Mouse (Mus musculus) layer of hippocampus, adult 8-10 months (tissue): ENCODE data around the gene Tha1. TPM values are rescaled to one million over a fixed set of nuclear protein-coding genes. Genes with fewer than 3 reads are reported as not detected.
A peak's percentile ranks its signal among the peaks of the same experiment; 100 is the strongest.

Experiments used
- DNase-seq, 2 experiments: peaks; one replicate each; pipeline ENCODE4 v3.0.0; 2022; ENCODE audit warnings: low spot score in 2 of 2
- total RNA-seq, 4 experiments: library from RNA; stranded (reverse); gene quantifications; 2 replicates each; pipeline ENCODE4 v1.2.4; 2022

The Tha1 gene
- total RNA-seq, 4 experiments from 2014 or later, result 3.1 to 5.9 (median 5.6) TPM

DNA sequence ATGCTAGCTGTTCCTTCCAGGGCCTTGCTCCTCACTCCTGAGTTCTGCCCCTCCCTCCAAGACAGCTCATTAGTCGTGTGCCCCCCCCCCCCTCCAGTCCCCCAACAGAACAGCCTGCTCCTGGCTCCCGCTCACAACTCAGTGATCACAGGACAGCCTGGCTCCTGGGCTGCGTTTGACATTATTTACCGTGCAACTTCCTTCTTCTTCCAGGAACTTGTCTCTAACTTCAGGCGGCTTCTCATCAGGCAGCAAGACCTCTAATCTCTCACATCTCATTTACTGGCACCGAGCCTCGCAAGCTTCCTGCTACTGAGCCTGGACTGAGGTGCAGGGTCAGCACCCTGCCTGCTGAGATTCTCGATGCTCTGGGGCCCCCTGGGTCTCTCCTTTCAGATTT, 8.5 kb upstream of the Tha1 start:
- no peak for DNase-seq

DNA sequence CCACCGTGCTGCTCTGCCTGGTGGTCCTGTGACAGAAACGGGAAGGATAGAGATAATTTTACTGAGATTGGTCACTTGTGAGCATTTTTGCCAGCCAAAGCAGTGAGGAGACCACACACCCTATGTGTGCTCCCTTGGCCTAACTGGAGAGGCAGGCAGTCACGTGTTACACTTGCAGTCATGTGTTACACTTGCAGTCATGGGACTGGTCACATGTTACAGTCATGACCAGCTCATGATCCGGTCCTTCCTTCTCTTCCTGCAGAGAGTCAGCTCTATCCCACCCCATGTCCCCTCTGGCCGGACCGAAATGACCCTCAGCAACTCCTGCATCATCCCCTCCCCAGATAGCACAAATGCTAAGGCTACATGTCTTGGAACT, 7.7 kb upstream of the Tha1 start:
- no peak for DNase-seq

DNA sequence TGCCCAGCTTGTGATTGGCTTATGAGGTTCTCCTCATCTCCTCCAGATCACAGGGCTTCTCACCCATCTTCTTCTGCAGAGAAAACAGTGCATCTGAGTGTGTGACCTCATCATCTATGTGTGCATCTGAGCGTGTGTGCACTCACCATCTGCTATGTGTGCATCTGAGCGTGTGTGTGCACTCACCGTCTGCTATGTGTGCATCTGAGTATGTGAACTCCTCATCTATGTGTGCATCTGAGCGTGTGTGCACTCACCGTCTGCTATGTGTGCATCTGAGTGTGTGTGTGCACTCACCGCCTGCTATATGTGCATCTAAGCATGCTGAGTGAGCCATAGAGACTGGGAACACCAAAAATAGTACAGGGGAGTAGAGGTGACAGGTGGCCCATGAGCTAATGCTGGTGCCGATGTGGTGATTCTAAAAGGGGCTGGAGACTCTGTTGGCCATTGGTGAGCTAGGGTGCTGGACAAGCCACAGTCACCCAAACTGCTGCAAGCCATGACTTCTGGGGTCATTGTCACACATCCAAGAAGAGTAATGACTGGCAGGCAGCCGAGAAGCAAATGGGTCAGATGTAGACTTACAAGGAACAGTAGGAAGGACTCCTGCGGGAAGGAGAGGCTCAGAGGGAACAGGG, 7.2 kb upstream of the Tha1 start:
- no peak for DNase-seq

DNA sequence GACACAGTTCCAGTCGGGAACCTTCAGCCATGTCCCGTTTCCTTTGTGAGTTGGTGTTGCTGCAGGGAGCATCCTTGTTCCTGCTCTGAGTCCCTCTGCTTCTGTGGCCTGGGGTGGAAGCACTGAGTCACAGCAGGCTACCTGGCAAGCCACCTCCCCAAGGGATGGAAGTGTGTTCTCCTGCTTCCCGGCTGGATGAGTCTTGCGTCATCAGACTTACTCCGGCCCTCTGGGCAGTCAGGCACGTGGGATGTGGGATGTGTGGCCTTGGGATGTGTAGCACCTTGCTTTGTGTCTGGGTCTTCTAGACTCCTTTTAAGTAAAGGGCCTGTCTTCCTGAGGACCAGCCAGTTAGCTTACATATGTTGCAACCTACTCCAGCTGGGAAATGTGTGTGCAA, 6.4 kb upstream of the Tha1 start:
- DNase-seq, result no peak

DNA sequence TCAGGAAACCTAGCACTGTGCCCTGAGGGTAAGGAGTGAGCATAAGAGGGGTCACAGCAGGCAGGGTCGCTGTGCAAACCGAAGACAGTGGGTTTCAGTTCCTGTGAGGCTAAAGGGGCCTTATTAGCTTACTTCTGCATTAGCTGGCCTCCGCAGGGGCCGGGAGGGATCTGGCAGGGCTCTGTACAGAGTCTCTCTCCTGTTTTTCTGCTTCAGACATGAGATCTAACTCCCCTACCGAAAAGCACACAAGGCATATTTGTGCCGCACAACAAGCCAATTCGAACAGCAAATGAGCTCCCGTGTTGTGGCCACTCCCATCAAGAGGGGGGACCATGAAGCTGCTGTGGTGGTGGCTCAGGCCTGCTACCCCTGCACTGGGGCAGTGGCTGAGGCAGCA, 5.6 kb upstream of the Tha1 start:
- DNase-seq, result no peak

DNA sequence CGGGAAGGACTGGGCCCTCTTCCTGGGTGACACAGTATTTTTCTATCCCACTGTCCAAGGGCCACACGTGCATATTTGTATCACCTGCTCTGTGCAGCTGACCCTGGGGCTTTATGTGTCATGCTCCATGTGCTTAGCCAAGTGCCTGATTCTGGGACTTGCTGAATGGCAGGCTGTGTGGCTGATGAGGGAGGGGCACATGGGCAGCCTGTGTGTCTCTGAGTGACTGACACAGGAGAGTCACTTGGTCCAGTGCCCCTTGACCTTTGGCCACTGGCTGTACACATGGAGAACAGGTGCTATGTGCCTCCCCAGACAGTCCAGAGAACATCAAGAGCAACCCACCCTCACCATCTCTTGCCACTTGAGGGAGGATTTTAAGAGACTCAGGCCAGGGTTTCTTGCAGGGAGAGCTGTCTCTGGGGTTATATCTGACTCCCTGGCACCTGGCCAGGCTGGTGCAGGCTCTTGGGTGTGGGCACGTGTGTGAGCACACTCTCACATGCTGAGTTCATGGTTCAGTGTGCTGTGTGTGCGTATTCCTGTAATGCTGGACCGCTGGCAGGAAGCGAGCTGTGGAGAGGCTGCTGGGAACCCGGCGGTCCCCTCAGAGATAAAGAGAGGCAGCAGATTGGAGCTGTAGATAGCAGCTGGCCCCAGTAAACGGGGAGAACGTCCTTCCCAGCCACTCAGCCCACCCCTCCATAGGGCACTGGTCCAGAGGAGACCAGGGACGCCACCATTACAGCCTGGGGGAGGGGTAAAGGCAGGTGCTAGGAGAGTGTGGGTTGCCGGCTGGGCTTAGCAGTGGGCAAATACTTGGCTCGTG, 4.8 kb upstream of the Tha1 start:
- peak; percentile 28 to 48 for DNase-seq

DNA sequence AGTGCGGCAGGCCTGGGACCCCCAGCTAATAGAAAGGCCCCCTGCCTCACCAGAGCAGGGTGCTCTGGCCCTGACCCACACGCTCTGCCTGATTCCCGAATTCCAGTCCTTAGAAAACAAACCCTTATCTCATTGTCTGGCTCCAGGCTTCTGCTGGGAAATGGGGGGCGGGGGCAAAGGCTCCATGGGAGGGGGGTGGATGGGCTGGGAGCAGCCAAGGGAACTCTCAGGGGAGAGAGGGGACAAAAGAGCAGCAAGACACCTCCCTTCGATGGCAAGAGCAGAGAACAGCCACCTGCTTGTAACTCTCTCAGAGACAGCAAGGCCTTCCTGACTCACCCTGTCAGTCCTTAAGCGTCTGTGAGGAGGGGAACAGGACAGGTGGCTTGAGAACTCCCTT, 2.4 kb upstream of the Tha1 start:
- DNase-seq, result no peak

DNA sequence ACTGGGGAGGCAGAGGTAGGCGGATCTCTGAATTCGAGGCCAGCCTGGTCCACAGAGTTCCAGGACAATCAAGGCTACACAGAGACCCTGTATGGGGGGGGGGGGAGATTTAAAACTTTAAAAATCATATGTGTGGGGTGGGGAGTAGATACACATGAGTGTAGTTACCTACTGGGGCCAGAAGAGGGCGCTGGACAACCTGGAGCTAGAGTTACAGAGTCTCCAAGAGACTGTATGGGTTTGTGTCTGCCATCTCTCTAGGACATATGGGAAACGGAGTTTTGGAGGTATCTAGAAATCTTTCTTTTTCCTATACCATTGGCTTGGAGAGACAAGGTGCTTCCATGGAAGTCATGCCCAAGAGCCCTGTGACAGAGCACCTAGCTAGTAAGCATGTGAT, 1.1 kb upstream of the Tha1 start:
- DNase-seq, result no peak

DNA sequence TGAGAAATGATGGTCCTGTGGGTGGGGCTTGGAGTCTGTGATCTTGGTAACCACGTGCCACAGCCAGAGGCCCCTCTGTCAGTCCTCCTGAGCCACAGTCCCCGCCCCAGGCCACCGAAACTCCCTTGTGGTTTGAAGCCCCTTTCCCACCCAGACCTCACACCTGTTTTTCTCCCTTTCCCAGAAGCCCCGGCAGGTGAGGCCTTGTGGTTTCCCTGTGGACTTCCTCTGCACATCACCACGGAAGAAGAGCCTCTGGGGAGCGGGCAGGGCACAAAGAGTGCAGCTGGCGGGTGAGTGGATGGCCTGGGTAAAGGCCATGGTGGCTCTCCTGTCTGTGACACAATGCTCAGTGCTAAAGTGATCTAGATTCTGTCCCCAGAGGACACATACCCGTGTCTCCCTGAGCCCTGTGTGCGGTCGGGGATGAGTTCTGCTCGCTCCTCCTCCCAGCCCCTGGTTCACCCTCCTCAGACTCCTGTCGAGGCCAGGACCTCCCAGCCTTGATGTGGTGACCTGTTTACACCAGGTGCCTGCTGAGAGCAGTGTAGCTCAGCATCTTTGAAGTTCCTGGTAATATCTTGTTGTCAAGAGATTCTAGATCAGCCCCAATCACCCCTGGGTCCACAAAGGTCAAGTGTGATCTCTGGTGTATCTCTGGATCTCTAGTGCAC, 1.2 kb downstream of the Tha1 start:
- DNase-seq, result no peak

DNA sequence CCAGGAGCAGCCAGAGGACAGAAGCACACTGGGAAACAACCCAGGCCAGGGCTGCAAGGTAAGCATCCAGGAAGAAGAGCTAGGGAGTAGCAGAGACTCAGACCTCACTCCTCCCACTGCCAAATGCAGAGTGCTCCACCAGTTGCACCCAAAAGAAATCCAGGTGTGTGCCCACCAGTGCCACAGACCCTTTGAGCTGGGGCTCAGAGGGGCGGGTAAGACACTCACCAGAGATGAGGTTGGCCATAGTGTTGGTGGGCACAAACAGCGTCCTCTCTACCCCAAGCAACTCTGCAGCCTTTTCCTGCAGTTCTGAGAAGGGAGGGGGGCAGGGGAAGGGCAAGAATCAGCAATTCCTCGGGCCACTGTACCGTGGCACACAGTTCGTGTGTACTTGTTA, 1.9 kb downstream of the Tha1 start:
- no peak for DNase-seq

DNA sequence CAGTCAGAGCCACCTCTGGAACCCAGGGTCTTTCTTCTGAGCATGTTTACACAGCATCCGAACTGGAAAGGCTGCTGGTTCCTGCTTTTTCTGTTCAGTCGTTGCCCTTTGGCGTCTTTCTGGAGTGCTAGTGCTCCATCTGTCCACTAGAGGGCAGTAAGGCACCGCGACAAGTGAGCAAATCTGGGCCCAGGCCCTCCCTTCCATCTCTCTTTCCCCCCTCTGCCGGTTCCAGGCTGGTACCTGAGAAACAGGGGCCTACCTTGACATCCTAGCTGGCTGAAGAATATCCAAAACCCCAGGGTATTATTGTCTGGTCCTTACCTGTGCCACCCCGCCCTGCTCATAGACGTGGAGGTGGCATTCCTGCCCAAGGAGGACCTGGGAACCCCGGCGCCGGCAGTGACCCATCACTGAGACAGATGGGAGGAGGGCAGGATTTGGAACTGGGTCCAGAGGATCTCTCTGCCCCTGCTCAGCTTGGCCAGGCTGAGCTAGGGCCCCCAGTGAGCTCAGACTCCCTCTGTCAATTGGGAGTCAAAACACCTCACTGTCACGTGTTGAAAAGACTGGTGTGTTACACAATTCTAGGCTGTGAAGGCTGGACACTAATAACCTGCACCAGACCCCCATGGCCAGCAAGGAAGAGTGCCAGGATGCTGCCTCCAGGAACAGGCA, 2.5 kb downstream of the Tha1 start:
- DNase-seq, result peak; percentile 76 to 78

DNA sequence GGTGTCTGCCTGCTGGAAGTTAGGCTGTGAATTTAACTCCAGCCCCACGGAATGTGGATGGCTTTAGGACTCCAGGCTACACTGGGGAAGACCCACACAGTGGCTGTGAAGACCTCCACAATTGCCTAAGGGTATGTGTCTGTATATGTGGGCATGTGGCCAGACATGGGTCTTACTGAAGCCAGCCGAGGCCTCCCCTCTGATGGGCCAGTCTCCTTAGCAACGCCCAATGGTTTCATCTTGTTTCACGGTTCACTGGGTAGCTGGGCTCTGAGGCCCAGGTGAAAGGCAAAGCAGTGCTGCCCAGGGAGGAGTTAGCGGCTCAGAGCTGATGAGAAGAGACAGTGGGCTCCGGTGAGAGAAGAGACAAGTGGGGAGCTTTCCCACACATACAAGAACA, 7.3 kb downstream of the Tha1 start:
- DNase-seq, result no peak

DNA sequence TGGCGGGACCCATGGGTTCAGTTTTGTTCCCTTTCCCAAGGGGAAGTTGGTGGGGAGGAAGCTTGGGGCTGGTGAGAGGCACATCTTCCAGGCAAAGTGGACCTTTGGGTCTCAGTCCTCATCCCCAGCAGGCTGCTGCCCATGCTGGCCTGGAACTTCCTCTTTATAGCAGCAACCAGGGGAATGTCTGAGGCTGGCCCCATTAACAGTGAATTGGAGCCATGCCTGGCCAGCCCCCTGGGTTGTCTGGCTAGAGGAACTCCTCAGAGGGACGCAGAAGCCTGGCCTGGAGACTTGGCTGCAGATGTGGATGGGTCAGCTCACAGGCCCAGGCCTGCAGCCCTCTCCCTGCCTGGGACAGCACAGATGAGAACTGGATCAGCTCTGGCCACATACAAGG, 8.5 kb downstream of the Tha1 start:
- no peak for DNase-seq

DNA sequence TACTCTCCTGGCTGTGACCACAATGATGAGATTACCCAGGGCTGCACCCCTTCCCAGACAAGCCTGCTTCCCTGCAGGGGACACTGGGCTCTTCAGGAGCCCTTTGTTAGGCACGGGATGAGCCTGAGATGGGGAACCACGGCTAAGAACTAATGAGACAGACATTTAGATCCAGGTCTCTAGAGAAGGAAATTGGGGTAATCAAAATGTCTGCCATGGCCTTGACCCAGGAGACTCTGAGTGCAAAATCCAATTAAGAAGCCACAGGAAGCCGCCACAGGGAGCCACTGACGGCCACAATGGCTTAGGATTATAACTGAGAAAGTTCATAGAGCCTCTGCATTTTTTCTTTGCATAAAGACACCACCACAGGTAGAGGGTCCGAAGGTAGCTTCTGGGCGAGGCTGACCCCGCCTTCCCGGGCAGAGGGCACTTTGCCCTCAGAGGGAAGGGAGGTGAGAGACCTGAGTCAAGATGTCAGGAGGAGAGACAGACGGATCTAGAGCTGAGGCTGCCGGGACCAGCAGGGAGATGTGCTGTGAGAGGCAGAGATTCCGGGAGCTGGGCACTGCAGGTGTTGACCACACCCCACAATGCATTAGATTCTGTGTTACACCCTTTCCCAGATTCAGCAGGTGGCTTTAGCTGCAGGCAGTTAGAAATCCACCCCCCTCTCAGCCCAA, 10.0 kb downstream of the Tha1 start:
- no peak for DNase-seq

DNA sequence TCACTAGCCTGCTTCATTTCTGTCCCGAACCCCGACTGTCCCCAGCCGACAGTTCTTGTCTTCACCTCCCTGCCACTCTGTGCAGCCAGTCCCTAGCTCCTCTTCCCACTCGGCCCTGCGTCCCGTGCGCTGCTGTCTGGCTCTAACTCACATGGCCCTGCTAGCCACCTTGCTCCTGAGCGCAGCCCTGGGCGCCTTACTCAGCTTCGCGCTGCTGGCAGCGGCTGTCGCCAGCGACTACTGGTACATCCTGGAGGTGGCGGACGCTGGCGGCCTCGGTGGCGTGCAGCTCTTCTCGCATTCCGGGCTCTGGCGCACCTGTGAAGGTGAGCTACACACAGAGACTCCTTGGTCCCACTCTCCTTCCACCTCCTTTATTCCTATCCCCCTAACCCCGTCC, 12.7 kb downstream of the Tha1 start, which contains the start of gene Tmem235:
TSS of gene Tmem235 (plus strand) at position 152 of the 400 bp plus-strand sequence.
- DNase-seq, result no peak

DNA sequence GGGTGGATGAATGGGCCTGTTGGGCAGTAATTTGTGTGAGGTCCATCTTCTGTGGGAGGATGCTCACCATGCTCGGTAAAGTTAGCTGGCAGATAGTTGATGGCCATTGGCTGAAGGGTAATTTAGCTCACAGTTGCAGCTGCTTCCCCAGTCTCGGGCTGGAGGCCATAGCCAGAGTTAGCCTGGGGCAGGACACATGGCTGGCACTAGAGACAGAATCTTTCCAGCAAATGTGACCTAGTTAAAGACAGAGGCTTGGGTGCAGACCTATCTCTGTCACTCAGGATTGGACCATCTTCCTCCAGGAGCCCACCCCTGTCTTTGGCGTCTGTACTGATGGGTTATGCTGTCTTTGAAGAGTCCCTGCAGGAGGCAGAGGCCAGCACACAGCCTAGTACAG, 14.9 kb downstream of the Tha1 start:
- DNase-seq, result no peak

DNA sequence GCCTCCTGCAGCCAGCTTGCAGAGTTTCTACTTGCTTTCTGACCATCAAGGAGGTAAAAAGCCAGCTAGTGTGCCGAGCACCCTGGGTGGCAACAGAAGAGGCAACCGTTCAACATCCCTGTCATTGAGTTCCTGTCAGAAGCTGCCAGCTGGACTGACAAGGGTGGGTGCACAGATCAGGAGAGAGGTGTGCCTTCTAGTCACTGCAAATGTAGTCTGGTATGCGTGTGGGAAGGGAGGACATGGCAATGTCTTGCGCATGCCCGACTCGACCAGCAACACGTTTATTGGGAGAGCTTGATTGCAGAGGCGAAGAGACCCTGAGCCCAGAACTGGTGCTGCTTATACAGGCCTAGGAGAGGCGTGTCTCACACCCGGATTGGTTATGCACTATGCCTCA, 15.8 kb downstream of the Tha1 start:
- DNase-seq, result no peak

DNA sequence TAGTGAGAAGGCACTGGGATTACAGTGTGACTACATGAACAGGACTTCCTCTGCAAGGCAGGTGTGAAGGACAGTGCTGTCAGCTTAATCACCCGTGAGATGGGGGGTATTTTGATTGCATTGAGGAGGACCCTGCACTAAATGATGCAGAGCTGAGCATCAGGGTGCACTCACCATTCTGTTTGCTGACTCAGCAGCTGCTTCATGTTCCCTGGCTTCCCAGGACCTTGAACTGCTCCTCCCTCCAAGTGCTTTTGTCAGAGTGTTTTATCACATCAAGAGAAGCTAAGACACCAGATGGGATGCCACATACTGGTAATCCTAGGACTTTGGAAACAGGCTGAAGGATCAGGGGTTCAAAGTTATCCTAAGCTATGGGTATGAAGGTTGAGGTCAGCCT, 17.3 kb downstream of the Tha1 start:
- no peak for DNase-seq

DNA sequence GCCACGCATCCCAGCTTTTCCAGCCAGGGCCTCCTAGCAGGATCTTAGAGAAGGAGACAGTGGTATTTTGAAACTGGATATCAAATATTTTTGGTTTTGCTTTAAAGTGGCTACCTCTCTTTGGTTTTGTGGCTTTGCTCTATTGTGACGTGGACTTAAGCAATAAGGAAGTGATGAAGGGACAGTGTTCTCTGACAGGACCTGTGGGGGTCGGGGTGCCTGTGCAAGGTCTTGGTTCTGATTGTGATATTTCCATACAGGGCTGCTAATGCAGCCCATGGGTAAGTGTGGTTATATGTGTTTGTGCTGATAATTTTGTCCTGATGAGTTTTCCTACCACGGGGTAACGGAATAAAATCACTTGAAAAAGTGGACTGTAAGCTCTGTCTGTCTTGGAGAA, 17.9 kb downstream of the Tha1 start:
- DNase-seq, result no peak

DNA sequence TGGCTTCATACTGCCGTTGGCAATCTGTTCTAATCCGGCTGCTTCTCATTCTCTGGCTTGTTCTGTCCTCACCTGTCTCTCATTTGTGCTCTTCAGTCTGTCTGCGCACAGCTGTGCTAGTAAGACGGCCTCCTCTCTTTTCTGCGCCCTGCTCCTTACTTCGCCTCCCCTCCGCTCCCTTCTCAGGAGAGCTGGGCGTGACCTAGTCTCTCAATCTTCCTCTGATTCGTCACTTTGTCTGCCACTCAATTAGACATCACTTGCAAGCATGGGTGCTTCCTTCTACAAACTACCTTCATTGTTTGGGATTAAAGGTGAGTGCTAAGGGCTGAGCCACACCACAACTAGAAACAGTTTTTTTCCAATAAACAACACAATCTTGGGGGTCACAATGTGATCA, 19.0 kb downstream of the Tha1 start:
- no peak for DNase-seq

DNA sequence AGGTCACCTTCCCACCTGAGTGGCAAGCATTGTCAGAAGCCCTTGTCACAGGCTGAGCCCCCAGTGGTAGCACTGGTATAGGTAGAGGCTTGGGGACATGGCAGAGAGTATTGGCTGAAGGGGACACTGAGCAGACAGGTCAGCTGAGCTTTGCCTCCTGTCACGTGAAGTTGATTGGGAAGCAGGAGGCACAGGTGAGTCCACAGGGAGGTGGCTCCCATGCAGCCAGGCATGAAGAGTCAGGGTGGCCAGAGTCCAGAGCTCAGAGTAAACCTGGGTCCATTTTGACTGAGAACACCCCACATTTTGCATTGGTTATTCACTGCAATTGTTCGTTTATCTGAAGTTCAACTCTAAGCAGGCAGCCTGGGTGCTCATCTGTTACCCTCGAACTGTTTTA, 20.4 kb downstream of the Tha1 start:
- DNase-seq, result no peak
